In the genomic region with DNA sequence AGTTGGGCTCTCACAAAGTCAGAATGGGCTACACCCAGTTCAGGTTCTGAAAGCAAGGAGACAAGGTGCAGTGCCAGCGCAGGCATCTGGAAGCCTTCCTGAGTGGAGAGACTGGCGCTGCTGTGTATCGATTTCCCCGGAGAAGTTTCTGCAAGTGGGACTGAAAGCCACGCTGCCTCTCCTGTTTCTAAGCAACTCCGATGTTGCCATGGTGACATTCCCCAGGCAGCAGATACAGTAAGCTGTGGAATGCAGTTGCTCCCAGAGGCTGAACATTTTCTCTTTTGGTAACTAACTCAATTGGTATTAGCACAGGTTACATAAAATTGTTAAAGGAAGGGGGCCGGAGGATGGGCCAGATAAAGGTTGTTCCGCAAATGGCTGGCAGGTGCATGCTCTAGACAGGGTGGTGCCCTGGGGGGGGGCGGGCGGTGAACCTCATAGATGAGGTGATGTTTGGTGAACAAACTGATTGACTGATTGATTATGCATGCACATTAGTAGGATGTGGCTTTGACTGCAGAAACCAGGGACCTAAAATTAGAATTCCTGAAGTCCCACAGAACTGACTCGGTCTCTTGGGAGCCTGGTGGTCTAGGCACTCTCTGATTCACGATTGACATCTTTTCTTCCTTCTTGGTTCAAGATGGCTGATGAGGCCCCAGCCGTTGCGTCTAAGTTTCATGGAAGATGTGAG, we compare ENCODE assay signal across 8 mouse cellular contexts. TPM values are rescaled to one million over a fixed set of nuclear protein-coding genes. Genes with fewer than 3 reads are reported as not detected.
DNase-seq lines count a peak whose midpoint lies in the region; ATAC-seq and TF ChIP-seq lines count a peak whose summit lies in the region.

No protein-coding gene starts in this region.

- peak overlapping the region; percentile 25 for H3K4me3 ChIP-seq in cerebellum, adult 2 months (replicated peaks; ENCODE audit: insufficient read depth, low read depth, low read length)
- peak overlapping the region; percentile 19 for H3K4me3 ChIP-seq in forebrain, embryonic 15.5 days
- H3K4me3 ChIP-seq in hindbrain, embryonic 15.5 days: peak overlapping the region; percentile 20
- H3K4me3 ChIP-seq in midbrain, postnatal 0 days (ENCODE audit: low read depth, low read length): peak overlapping the region; percentile 9; the same call in 1 of the 2 replicates

- intact Hi-C loops in left cerebral cortex, postnatal 10 days (cut with DNase I): no loop called here

- peaks cover 69% of the 10 kb centered on the region for H3K4me1 ChIP-seq in cerebellum, adult 2 months (ENCODE audit: control insufficient read depth, insufficient read depth, low read length)
- H3K4me1 ChIP-seq in forebrain, embryonic 15.5 days: peaks cover 83% of the 10 kb centered on the region
- H3K4me1 ChIP-seq in hindbrain, embryonic 15.5 days (replicated peaks): peaks cover 86% of the 10 kb centered on the region
- H3K4me1 ChIP-seq in midbrain, postnatal 0 days (ENCODE audit: insufficient read depth, low read length): peaks cover 45% of the 10 kb centered on the region

- no peaks in the 10 kb centered on the region for H3K27me3 ChIP-seq in cerebellum, adult 2 months (ENCODE audit: control insufficient read depth, insufficient read depth, low read length)
- H3K27me3 ChIP-seq in forebrain, embryonic 15.5 days: no peaks in the 10 kb centered on the region
- no peaks in the 10 kb centered on the region for H3K27me3 ChIP-seq in hindbrain, embryonic 15.5 days
- no peaks in the 10 kb centered on the region for H3K27me3 ChIP-seq in midbrain, postnatal 0 days (ENCODE audit: insufficient read depth, low read length)

- peak in 1 of 2 experiments; percentile 58 for DNase-seq in cerebellum, adult 2 months
- DNase-seq in cerebellum, adult 11-12 months: no peak
- DNase-seq in NIH3T3 (ENCODE audit: low read depth): peak; percentile 78
- DNase-seq in left cerebral cortex, postnatal 10 days (ENCODE audit: extremely low spot score in 1 of 2, low spot score in 2 of 2): peak; percentile 81 to 90
- peak; percentile 91 for DNase-seq in midbrain, postnatal 0 days (ENCODE audit: low spot score)
- no peak for DNase-seq in ovary, postnatal 10 days (ENCODE audit: low spot score)

- peak overlapping the region; percentile 33; the same call in 1 of the 2 replicates for H3K27ac ChIP-seq in cerebellum, adult 2 months (ENCODE audit: insufficient read depth, low read length)
- H3K27ac ChIP-seq in forebrain, embryonic 15.5 days (replicated peaks): peak overlapping the region; percentile 81
- H3K27ac ChIP-seq in hindbrain, embryonic 15.5 days (replicated peaks): peak overlapping the region; percentile 82
- H3K27ac ChIP-seq in midbrain, postnatal 0 days (ENCODE audit: low read depth, low read length): peak overlapping the region; percentile 70

- TF ChIP-seq CTCF in cerebellum, adult 2 months (IDR thresholded peaks at IDR 0.05; ENCODE audit: borderline replicate concordance, insufficient read depth, low read depth, low read length): no peak
- TF ChIP-seq CTCF in midbrain, postnatal 0 days (IDR thresholded peaks at IDR 0.05): no peak; the same call in 1 of the 2 replicates

- ATAC-seq in forebrain, embryonic 15.5 days (replicated peaks): peak; percentile 88
- ATAC-seq in hindbrain, embryonic 15.5 days (ENCODE audit: low FRiP score, low read depth): peak; percentile 66
- peak; percentile 75 for ATAC-seq in midbrain, postnatal 0 days (ENCODE audit: low FRiP score)

- no peaks in the 10 kb centered on the region for H3K36me3 ChIP-seq in forebrain, embryonic 15.5 days
- H3K36me3 ChIP-seq in hindbrain, embryonic 15.5 days: no peaks in the 10 kb centered on the region
- H3K36me3 ChIP-seq in midbrain, postnatal 0 days (ENCODE audit: insufficient read depth, low read length): no peaks in the 10 kb centered on the region

- peak overlapping the region; percentile 43 for H3K4me2 ChIP-seq in forebrain, embryonic 15.5 days (replicated peaks)
- peak overlapping the region; percentile 50 for H3K4me2 ChIP-seq in hindbrain, embryonic 15.5 days
- peak overlapping the region; percentile 44 for H3K4me2 ChIP-seq in midbrain, postnatal 0 days (ENCODE audit: low read depth, low read length, poor library complexity, severe bottlenecking)

- no peaks in the 10 kb centered on the region for H3K9me3 ChIP-seq in forebrain, embryonic 15.5 days
- H3K9me3 ChIP-seq in hindbrain, embryonic 15.5 days: no peaks in the 10 kb centered on the region
- no peaks in the 10 kb centered on the region for H3K9me3 ChIP-seq in midbrain, postnatal 0 days (ENCODE audit: low read length)

- WGBS in cerebellum, adult 2 months: 39% methylated on average over 14 of the region's 14 CpGs
- 16% methylated on average over 14 of the region's 14 CpGs for WGBS in forebrain, embryonic 15.5 days
- 17% methylated on average over 14 of the region's 14 CpGs for WGBS in hindbrain, embryonic 15.5 days
- 10% methylated on average over 14 of the region's 14 CpGs for WGBS in midbrain, postnatal 0 days

- no peak for TF ChIP-seq POLR2A in cerebellum, adult 2 months (IDR thresholded peaks at IDR 0.05; ENCODE audit: borderline replicate concordance, insufficient read depth, low read length)

- peak overlapping the region; percentile 6; the same call in 1 of the 2 replicates for H3K9ac ChIP-seq in forebrain, embryonic 15.5 days (replicated peaks)
- no peak overlapping the region for H3K9ac ChIP-seq in hindbrain, embryonic 15.5 days
- 0 out of 2 replicates have a peak overlapping the region, but pooled peaks have one; percentile 9 for H3K9ac ChIP-seq in midbrain, postnatal 0 days (replicated peaks; ENCODE audit: low read length, poor library complexity, severe bottlenecking)

RNA-seq across cellular contexts. Expression of a gene that starts 8.4 kb away (rescaled TPM):
- 2,061 and 2,091 TPM in 2 replicates for polyA plus RNA-seq in cerebellum, adult 2 months (2012; rRNA removed)
- polyA plus RNA-seq in forebrain, embryonic 15.5 days (2015; fragmentation: Nextera tagmentation; extraction: Ambion mirVana): 141 and 169 TPM in 2 replicates
- 194 and 203 TPM in 2 replicates for polyA plus RNA-seq in hindbrain, embryonic 15.5 days (2015; fragmentation: Nextera tagmentation; extraction: Ambion mirVana)
- 1,000 to 10,000 TPM; 1,196 to 1,248 TPM for total RNA-seq in left cerebral cortex, postnatal 10 days (2021)
- total RNA-seq in midbrain, postnatal 0 days (2014; rRNA removed): 714 and 811 TPM in 2 replicates
- 272 and 300 TPM in 2 replicates for polyA plus RNA-seq in midbrain, postnatal 0 days (2015; fragmentation: Nextera tagmentation; extraction: Ambion mirVana)

Comparison
In these comparisons a context has a peak if more than half of its experiments do, and no peak if none do; other contexts are left out.
1. DNase-seq: peak in NIH3T3 (single experiment), left cerebral cortex, postnatal 10 days (2 of 2) and midbrain, postnatal 0 days (single experiment); none in cerebellum, adult 11-12 months (single experiment) and ovary, postnatal 10 days (single experiment).
2. Peak in every context shown above with its lines, with median percentiles within 50 percentile points of each other: H3K27ac ChIP-seq, H3K4me3 ChIP-seq, ATAC-seq and H3K4me2 ChIP-seq.